Mouse (Mus musculus): ENCODE data around the gene Dgcr8. TPM values are rescaled to one million over a fixed set of nuclear protein-coding genes. Genes with fewer than 3 reads are reported as not detected.

Dgcr8 gene
- polyA plus RNA-seq, 1 experiment from 2014 or later: 32.4 TPM

GRCm38 (mm10) chr16:18248433-18249363, 40.3 kb downstream of the Dgcr8 start, which contains the start of the genes Trmt2a and Ranbp1:
Gene Trmt2a (plus strand): TSS chr16:18248679.
Gene Ranbp1 (minus strand): TSS chr16:18248732.
- peak; percentile 96 for ATAC-seq (replicated peaks; ENCODE audit: low FRiP score)
- Histone ChIP-seq H3K9me3 (replicated peaks) (no peaks in the 10 kb centered on the region), H3K4me1 (peaks cover 42% of the 10 kb centered on the region), H3K27ac (peak within 1 kb of the TSS; percentile 95), H3K4me3 (replicated peaks) (peak within 1 kb of the TSS; percentile 90), H3K36me3 (peaks cover 65% of the 10 kb centered on the region), H3K9ac (peak within 1 kb of the TSS; percentile 93), H3K27me3 (no peaks in the 10 kb centered on the region), H3K4me2 (peak within 1 kb of the TSS; percentile 75)
- WGBS: under 1% methylated on average over 100 of the region's 102 CpGs

GRCm38 (mm10) chr16:18247521-18248399, 41.3 kb downstream of the Dgcr8 start:
- ATAC-seq (replicated peaks; ENCODE audit: low FRiP score): peak; percentile 2; the same call in 1 of the 2 replicates
- Histone ChIP-seq H3K4me3 (replicated peaks) (peak overlapping the region; percentile 90), H3K27ac (peak overlapping the region; percentile 95), H3K4me2 (peak overlapping the region; percentile 75), H3K36me3 (peaks cover 65% of the 10 kb centered on the region), H3K9me3 (replicated peaks) (no peaks in the 10 kb centered on the region), H3K4me1 (peaks cover 42% of the 10 kb centered on the region), H3K9ac (peak overlapping the region; percentile 93), H3K27me3 (no peaks in the 10 kb centered on the region)
- under 1% methylated on average over 33 of the region's 33 CpGs for WGBS

- Histone ChIP-seq H3K4me1 (peaks cover 9% of the 10 kb centered on the region), H3K27me3 (no peaks in the 10 kb centered on the region), H3K9ac (no peak overlapping the region), H3K4me3 (replicated peaks) (no peak overlapping the region), H3K36me3 (peaks cover 88% of the 10 kb centered on the region), H3K4me2 (no peak overlapping the region), H3K9me3 (replicated peaks) (no peaks in the 10 kb centered on the region), H3K27ac (no peak overlapping the region)
- WGBS: 94% methylated on average over 10 of the region's 10 CpGs
- no peak for ATAC-seq (replicated peaks; ENCODE audit: low FRiP score)
Measured at GRCm38 (mm10) chr16:18241581-18241980, 47.5 kb downstream of the Dgcr8 start.

- Histone ChIP-seq H3K4me1 (peaks cover 26% of the 10 kb centered on the region), H3K36me3 (peaks cover 42% of the 10 kb centered on the region), H3K27me3 (no peaks in the 10 kb centered on the region), H3K9ac (peak overlapping the region; percentile 70; the same call in 1 of the 2 replicates), H3K4me3 (replicated peaks) (no peak overlapping the region), H3K4me2 (0 out of 2 replicates have a peak overlapping the region, but pooled peaks have one; percentile 81), H3K9me3 (replicated peaks) (no peaks in the 10 kb centered on the region), H3K27ac (peak overlapping the region; percentile 93; the same call in 1 of the 2 replicates)
- no peak for ATAC-seq (replicated peaks; ENCODE audit: low FRiP score)
- 72% methylated on average over 7 of the region's 7 CpGs for WGBS
Measured at GRCm38 (mm10) chr16:18236676-18237501, 52.2 kb downstream of the Dgcr8 start.

- H3K9me3 ChIP-seq (replicated peaks): no peaks in the 10 kb centered on the region
- H3K4me3 ChIP-seq (replicated peaks): peak overlapping the region; percentile 79
- peak overlapping the region; percentile 81 for H3K4me2 ChIP-seq
- peak overlapping the region; percentile 93 for H3K27ac ChIP-seq
- H3K36me3 ChIP-seq: peaks cover 28% of the 10 kb centered on the region
- ATAC-seq (replicated peaks; ENCODE audit: low FRiP score): peak; percentile 78
- H3K27me3 ChIP-seq: no peaks in the 10 kb centered on the region
- WGBS: 3% methylated on average over 19 of the region's 19 CpGs
- peaks cover 27% of the 10 kb centered on the region for H3K4me1 ChIP-seq
- peak overlapping the region; percentile 70 for H3K9ac ChIP-seq
Measured at GRCm38 (mm10) chr16:18235389-18236065, 53.5 kb downstream of the Dgcr8 start.

GRCm38 (mm10) chr16:18234671-18235388, 54.2 kb downstream of the Dgcr8 start, which contains the start of gene Zdhhc8:
Gene Zdhhc8 (minus strand): TSS chr16:18235136.
- no peaks in the 10 kb centered on the region for H3K9me3 ChIP-seq (replicated peaks)
- peak within 1 kb of the TSS; percentile 81 for H3K4me2 ChIP-seq
- peak; percentile 70 for ATAC-seq (replicated peaks; ENCODE audit: low FRiP score)
- H3K27ac ChIP-seq: peak within 1 kb of the TSS; percentile 93
- under 1% methylated on average over 66 of the region's 79 CpGs for WGBS
- H3K27me3 ChIP-seq: no peaks in the 10 kb centered on the region
- H3K4me3 ChIP-seq (replicated peaks): peak within 1 kb of the TSS; percentile 79
- H3K36me3 ChIP-seq: peaks cover 21% of the 10 kb centered on the region
- peak within 1 kb of the TSS; percentile 70 for H3K9ac ChIP-seq
- H3K4me1 ChIP-seq: peaks cover 34% of the 10 kb centered on the region

GRCm38 (mm10) chr16:18233919-18234670, 55.0 kb downstream of the Dgcr8 start:
- Histone ChIP-seq H3K27ac (peak overlapping the region; percentile 93), H3K27me3 (no peaks in the 10 kb centered on the region)
- ATAC-seq (replicated peaks; ENCODE audit: low FRiP score): peak; percentile 20; the same call in 1 of the 2 replicates

GRCm38 (mm10) chr16:18233451-18233850, 55.6 kb downstream of the Dgcr8 start:
- WGBS: 48% methylated on average over 1 of the region's 1 CpGs
- Histone ChIP-seq H3K4me3 (replicated peaks) (peak overlapping the region; percentile 79), H3K4me1 (peaks cover 40% of the 10 kb centered on the region), H3K27ac (no peak overlapping the region), H3K4me2 (peak overlapping the region; percentile 81), H3K27me3 (no peaks in the 10 kb centered on the region), H3K36me3 (peaks cover 9% of the 10 kb centered on the region), H3K9ac (peak overlapping the region; percentile 70; the same call in 1 of the 2 replicates), H3K9me3 (replicated peaks) (no peaks in the 10 kb centered on the region)
- ATAC-seq (replicated peaks; ENCODE audit: low FRiP score): no peak

More at GRCm38 (mm10) chr16:18233919-18234670, 55.0 kb downstream of the Dgcr8 start:
- WGBS: 21% methylated on average over 11 of the region's 13 CpGs
- Histone ChIP-seq H3K9me3 (replicated peaks) (no peaks in the 10 kb centered on the region), H3K4me2 (peak overlapping the region; percentile 81), H3K4me3 (replicated peaks) (peak overlapping the region; percentile 79), H3K4me1 (peaks cover 40% of the 10 kb centered on the region), H3K36me3 (peaks cover 15% of the 10 kb centered on the region), H3K9ac (peak overlapping the region; percentile 70)

- Histone ChIP-seq H3K9ac (peak overlapping the region; percentile 4; the same call in 1 of the 2 replicates), H3K36me3 (peaks cover 18% of the 10 kb centered on the region), H3K4me1 (peaks cover 38% of the 10 kb centered on the region), H3K27me3 (no peaks in the 10 kb centered on the region), H3K4me3 (replicated peaks) (no peak overlapping the region), H3K27ac (no peak overlapping the region), H3K9me3 (replicated peaks) (no peaks in the 10 kb centered on the region), H3K4me2 (no peak overlapping the region)
- no peak for ATAC-seq (replicated peaks; ENCODE audit: low FRiP score)
- WGBS: 88% methylated on average over 4 of the region's 4 CpGs
Measured at GRCm38 (mm10) chr16:18231451-18231850, 57.6 kb downstream of the Dgcr8 start.

All from kidney, embryonic 15.5 days (tissue).